Mouse (Mus musculus): ENCODE measurements around the gene Gm10153.
"Not testable (repeated sequence)": the region's sequence is repeated elsewhere in the genome, so short reads cannot be mapped to it uniquely, and the experiment has no call there.

DNA sequence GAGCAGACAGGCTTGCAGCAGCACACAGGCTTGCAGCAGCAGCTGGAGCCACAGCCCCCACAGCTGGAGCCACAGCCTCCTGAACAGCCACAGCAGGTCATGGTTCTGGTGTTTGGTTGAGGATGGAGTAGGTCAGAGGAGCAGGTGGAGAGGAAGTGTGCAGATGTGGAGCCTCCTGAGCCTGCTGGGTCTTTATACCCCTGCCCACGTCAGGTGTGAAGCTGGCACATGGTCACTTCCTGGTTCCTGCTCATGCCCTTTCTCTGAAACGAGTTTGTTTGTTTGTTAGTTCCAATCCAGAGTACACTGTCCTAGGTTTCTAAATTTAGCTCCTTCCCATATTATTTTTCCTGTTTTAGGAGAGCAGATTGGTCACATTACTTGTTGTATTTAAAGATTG, 33.2 kb downstream of the Gm10153 start, which contains the start of gene Gm29735:
- not testable (repeated sequence) for TF ChIP-seq POLR2A (IDR thresholded peaks at IDR 0.05; ENCODE audit: low read depth, low read length); CTCF (IDR thresholded peaks at IDR 0.05; ENCODE audit: extremely low read depth, insufficient read depth, insufficient read length, insufficient replicate concordance)
